Mouse (Mus musculus) stomach, postnatal 0 days (tissue): ENCODE results near the gene Myo10. TPM values are rescaled to one million over a fixed set of nuclear protein-coding genes. Genes with fewer than 3 reads are reported as not detected.

Source experiments
- ATAC-seq: fragments of 200-750 bp; cut with Nextera tagmentation; 2 replicates; pipeline ENCODE4 v1.8.0; 2017; ENCODE audit not compliant: low FRiP score, low TSS enrichment
- DNase-seq: peaks from one replicate; pipeline ENCODE4 v3.0.0-alpha.2; 2016; ENCODE audit warnings: low spot score
- H3K27ac ChIP-seq: fragments of 300-500 bp; sonication (generic); replicated peaks from 2 replicates; pipeline ENCODE4 v1.5.1; 2014; ENCODE audit warnings: mild to moderate bottlenecking, control low read depth
- H3K27me3 ChIP-seq: fragments of 300-500 bp; sonication (generic); 2 replicates; pipeline ENCODE4 v1.6.1; 2014; ENCODE audit warnings: low read length; ENCODE audit not compliant: control insufficient read depth, insufficient read depth
- H3K36me3 ChIP-seq: fragments of 300-500 bp; sonication (generic); 2 replicates; pipeline ENCODE4 v1.6.1; 2014; ENCODE audit warnings: low read length, mixed read lengths; ENCODE audit not compliant: control insufficient read depth, insufficient read depth
- H3K4me1 ChIP-seq: fragments of 300-500 bp; sonication (generic); replicated peaks from 2 replicates; pipeline ENCODE4 v1.6.1; 2014; ENCODE audit warnings: antibody characterized with exemption; ENCODE audit not compliant: control insufficient read depth, insufficient read depth
- H3K4me2 ChIP-seq: fragments of 300-500 bp; sonication (generic); replicated peaks from 2 replicates; pipeline ENCODE4 v1.6.1; 2014; ENCODE audit warnings: low read depth, mild to moderate bottlenecking, control low read depth, moderate library complexity
- H3K4me3 ChIP-seq: fragments of 300-500 bp; sonication (generic); 2 replicates; pipeline ENCODE4 v1.5.1; 2014; ENCODE audit warnings: low read depth, low read length, control low read depth
- H3K9ac ChIP-seq: fragments of 300-500 bp; sonication (generic); 2 replicates; pipeline ENCODE4 v1.6.1; 2014; ENCODE audit warnings: mild to moderate bottlenecking, low read length, control low read depth, mixed read lengths
- H3K9me3 ChIP-seq: fragments of 300-500 bp; sonication (generic); 2 replicates; pipeline ENCODE4 v1.6.1; 2016; ENCODE audit warnings: low read length; ENCODE audit not compliant: control insufficient read depth
- CTCF ChIP-seq: IDR thresholded peaks from 2 replicates; pipeline ENCODE4 v1.5.1; 2016; ENCODE audit warnings: antibody characterized with exemption, low read depth, mild to moderate bottlenecking, moderate library complexity
- EP300 ChIP-seq: optimal IDR thresholded peaks from 2 replicates; pipeline ENCODE3; 2016; ENCODE audit warnings: antibody characterized with exemption
- WGBS: fragments of 180-500 bp; shearing (Covaris S2); extraction: QIAGEN DNeasy Blood & Tissue Kit; methylation state at CpG from one replicate; pipeline ENCODE4 v1.1.7; 2014; 5-methylcytosine and 5-hydroxymethylcytosine counted together
- polyA plus RNA-seq: library from polyadenylated mRNA; unstranded; fragments of >200 nt; fragmentation: Nextera tagmentation; extraction: Ambion mirVana; gene quantifications from 2 replicates; pipeline ENCODE4 v1.2.1, GENCODE M21; 2015

Gene Myo10
- polyA plus RNA-seq, 1 experiment from 2014 or later, result 15.8 TPM

- no peaks in the 10 kb centered on the region for H3K4me1 ChIP-seq
- no peak for DNase-seq
- no peaks in the 10 kb centered on the region for H3K9me3 ChIP-seq
- H3K9ac ChIP-seq, result no peak overlapping the region
- peaks cover 33% of the 10 kb centered on the region for H3K36me3 ChIP-seq
- ATAC-seq, result no peak
- TF ChIP-seq CTCF (no peak), EP300 (no peak)
- no peaks in the 10 kb centered on the region for H3K27me3 ChIP-seq
- H3K4me2 ChIP-seq, result no peak overlapping the region
- H3K27ac ChIP-seq, result no peak overlapping the region
- 76% methylated on average over 23 of the region's 23 CpGs for WGBS
- no peak overlapping the region for H3K4me3 ChIP-seq
Observed at GRCm38 (mm10) chr15:25779522-25780191, 157.3 kb downstream of the Myo10 start.

- H3K36me3 ChIP-seq, result peaks cover 41% of the 10 kb centered on the region
- DNase-seq (no peak), ATAC-seq (no peak)
- H3K4me1 ChIP-seq, result no peaks in the 10 kb centered on the region
- TF ChIP-seq CTCF (no peak), EP300 (no peak)
- no peak overlapping the region for H3K4me2 ChIP-seq
- H3K4me3 ChIP-seq, result no peak overlapping the region
- H3K27me3 ChIP-seq, result no peaks in the 10 kb centered on the region
- H3K9me3 ChIP-seq, result no peaks in the 10 kb centered on the region
- H3K9ac ChIP-seq, result no peak overlapping the region
- 91% methylated on average over 33 of the region's 33 CpGs for WGBS
- H3K27ac ChIP-seq, result no peak overlapping the region
Observed at GRCm38 (mm10) chr15:25781053-25781452, 158.7 kb downstream of the Myo10 start.

- 88% methylated on average over 35 of the region's 35 CpGs for WGBS
- ATAC-seq (no peak), DNase-seq (no peak)
- Histone ChIP-seq H3K36me3 (peaks cover 49% of the 10 kb centered on the region), H3K4me3 (no peak overlapping the region), H3K9me3 (no peaks in the 10 kb centered on the region), H3K4me2 (no peak overlapping the region), H3K27me3 (no peaks in the 10 kb centered on the region), H3K4me1 (no peaks in the 10 kb centered on the region), H3K9ac (no peak overlapping the region), H3K27ac (no peak overlapping the region)
- TF ChIP-seq EP300 (no peak), CTCF (no peak)
Observed at GRCm38 (mm10) chr15:25785456-25786390, 163.4 kb downstream of the Myo10 start.

GRCm38 (mm10) chr15:25787406-25787805, 165.1 kb downstream of the Myo10 start:
- 68% methylated on average over 9 of the region's 9 CpGs for WGBS
- no peak for DNase-seq
- peaks cover 38% of the 10 kb centered on the region for H3K36me3 ChIP-seq

GRCm38 (mm10) chr15:25787965-25788364, 165.6 kb downstream of the Myo10 start:
- Histone ChIP-seq H3K9ac (no peak overlapping the region), H3K27me3 (no peaks in the 10 kb centered on the region), H3K4me1 (no peaks in the 10 kb centered on the region), H3K4me3 (no peak overlapping the region), H3K27ac (no peak overlapping the region), H3K9me3 (no peaks in the 10 kb centered on the region), H3K4me2 (no peak overlapping the region), H3K36me3 (peaks cover 42% of the 10 kb centered on the region)
- 88% methylated on average over 8 of the region's 8 CpGs for WGBS
- TF ChIP-seq EP300 (no peak), CTCF (no peak)
- DNase-seq, result no peak
- ATAC-seq, result no peak

More at GRCm38 (mm10) chr15:25787406-25787805, 165.1 kb downstream of the Myo10 start:
- Histone ChIP-seq H3K9ac (no peak overlapping the region), H3K9me3 (no peaks in the 10 kb centered on the region), H3K4me2 (no peak overlapping the region), H3K27me3 (no peaks in the 10 kb centered on the region), H3K27ac (no peak overlapping the region), H3K4me1 (no peaks in the 10 kb centered on the region), H3K4me3 (no peak overlapping the region)
- TF ChIP-seq CTCF, result no peak
- no peak for TF ChIP-seq EP300
- ATAC-seq, result no peak

- WGBS, result 89% methylated on average over 7 of the region's 7 CpGs
- H3K9ac ChIP-seq, result no peak overlapping the region
- no peaks in the 10 kb centered on the region for H3K4me1 ChIP-seq
- ATAC-seq, result no peak
- TF ChIP-seq CTCF (no peak), EP300 (no peak)
- no peak overlapping the region for H3K4me2 ChIP-seq
- no peaks in the 10 kb centered on the region for H3K9me3 ChIP-seq
- H3K27ac ChIP-seq, result no peak overlapping the region
- peaks cover 41% of the 10 kb centered on the region for H3K36me3 ChIP-seq
- DNase-seq, result no peak
- H3K4me3 ChIP-seq, result no peak overlapping the region
- H3K27me3 ChIP-seq, result no peaks in the 10 kb centered on the region
Observed at GRCm38 (mm10) chr15:25788565-25788964, 166.2 kb downstream of the Myo10 start.
